ENCODE assay signal across 16 mouse cellular contexts in the genomic region with DNA sequence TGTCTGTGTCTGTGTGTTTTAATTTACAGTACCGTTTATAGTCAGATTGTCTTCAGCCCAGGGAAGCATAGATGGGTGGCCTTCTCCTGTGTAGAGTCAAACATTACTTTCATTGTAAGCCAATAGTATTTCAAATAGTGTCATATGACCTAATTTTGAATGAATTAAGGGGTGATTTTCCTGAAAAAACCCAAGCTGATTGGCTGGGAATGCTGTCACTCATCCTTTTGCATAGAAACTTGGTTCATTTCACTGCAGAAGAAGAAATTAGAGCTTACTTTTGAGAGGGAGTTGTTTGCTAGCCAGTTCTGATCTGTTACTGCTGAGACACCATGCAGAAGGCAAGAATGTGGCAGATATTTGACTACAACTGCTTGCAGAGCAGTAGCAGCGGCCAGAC. TPM values are rescaled to one million over a fixed set of nuclear protein-coding genes. Genes with fewer than 3 reads are reported as not detected.
DNase-seq lines count a peak whose midpoint lies in the region; ATAC-seq and TF ChIP-seq lines count a peak whose summit lies in the region.
"Had no signal": no experiment of that assay in that cellular context is flagged by ENCODE, and none has a peak within 500 bp of the region (broad histone marks: within the 10 kb centered on the region; RNA-seq: fewer than 3 reads in every experiment).

No protein-coding gene starts in this region.

- no peak overlapping the region for H3K9ac ChIP-seq in lung, embryonic 14.5 days
- H3K9ac ChIP-seq in lung, postnatal 0 days (replicated peaks; ENCODE audit: low read depth) = no peak overlapping the region
- no peak overlapping the region for H3K9ac ChIP-seq in liver, embryonic 11.5 days (ENCODE audit: low read depth, low read length)
- H3K9ac ChIP-seq: neural tube, embryonic 13.5 days had no signal

- H3K4me3 ChIP-seq in lung, embryonic 14.5 days (ENCODE audit: low read depth, low read length) = no peak overlapping the region
- no peak overlapping the region for H3K4me3 ChIP-seq in lung, postnatal 0 days (ENCODE audit: low read depth, low read length)
- H3K4me3 ChIP-seq in liver, embryonic 11.5 days (ENCODE audit: low read depth, low read length) = no peak overlapping the region
- H3K4me3 ChIP-seq: hindbrain, embryonic 10.5 days; neural tube, embryonic 13.5 days had no signal

- TF ChIP-seq CTCF in lung, embryonic 14.5 days (IDR thresholded peaks at IDR 0.05; ENCODE audit: low read depth) = no peak
- no peak for TF ChIP-seq CTCF in lung, postnatal 0 days (IDR thresholded peaks at IDR 0.05)
- no peak for TF ChIP-seq CTCF in brain, embryonic 14.5 days (IDR thresholded peaks at IDR 0.05; ENCODE audit: borderline replicate concordance, extremely low read depth, insufficient read depth, insufficient read length)

- H3K4me2 ChIP-seq in lung, embryonic 14.5 days = no peak overlapping the region
- H3K4me2 ChIP-seq in lung, postnatal 0 days (replicated peaks; ENCODE audit: low read depth, low read length) = no peak overlapping the region
- H3K4me2 ChIP-seq in liver, embryonic 11.5 days = no peak overlapping the region
- H3K4me2 ChIP-seq: midbrain, embryonic 11.5 days; neural tube, embryonic 13.5 days had no signal

- TF ChIP-seq POLR2A in brain, embryonic 14.5 days (IDR thresholded peaks at IDR 0.05; ENCODE audit: borderline replicate concordance, extremely low read depth, insufficient read depth, insufficient read length, poor library complexity, severe bottlenecking) = no peak

- no peak overlapping the region for H3K27ac ChIP-seq in lung, embryonic 14.5 days (ENCODE audit: low read depth)
- H3K27ac ChIP-seq in lung, postnatal 0 days (ENCODE audit: low read length) = no peak overlapping the region
- no peak overlapping the region for H3K27ac ChIP-seq in liver, embryonic 11.5 days (ENCODE audit: low read depth, low read length)
- H3K27ac ChIP-seq: hindbrain, embryonic 10.5 days; neural tube, embryonic 13.5 days; stomach, postnatal 0 days had no signal

- H3K4me1 ChIP-seq in lung, embryonic 14.5 days (ENCODE audit: insufficient read depth) = no peaks in the 10 kb centered on the region
- no peaks in the 10 kb centered on the region for H3K4me1 ChIP-seq in lung, postnatal 0 days (ENCODE audit: insufficient read depth, low read depth, low read length)
- H3K4me1 ChIP-seq in liver, embryonic 11.5 days (replicated peaks; ENCODE audit: control insufficient read depth, insufficient read depth, low read length) = no peaks in the 10 kb centered on the region
- H3K4me1 ChIP-seq: hindbrain, embryonic 10.5 days; neural tube, embryonic 13.5 days had no signal

- DNase-seq in cerebellum, postnatal 14 days = peak; percentile 18 to 62
- no peak for DNase-seq in cerebellum, adult 9-11 months
- DNase-seq in lung, embryonic 14.5 days = peak; percentile 27
- no peak for DNase-seq in lung, postnatal 0 days (ENCODE audit: low spot score)
- DNase-seq in brain, embryonic 14.5 days (ENCODE audit: low read depth) = peak; percentile 31
- DNase-seq in mesoderm, embryonic 11.5 days (ENCODE audit: low read depth, low spot score) = peak; percentile 13
- DNase-seq in liver, embryonic 11.5 days (ENCODE audit: low spot score) = no peak
- DNase-seq in spleen, postnatal 36 days (ENCODE audit: low spot score in 2 of 2) = no peak
- DNase-seq: adrenal gland, postnatal 25 days; B cell, adult 2 months; kidney, adult 8-10 months; lung, adult 18-20 months had no signal

- H3K36me3 ChIP-seq in lung, embryonic 14.5 days (ENCODE audit: insufficient read depth) = peaks cover 72% of the 10 kb centered on the region
- H3K36me3 ChIP-seq in lung, postnatal 0 days (ENCODE audit: insufficient read depth, low read length) = peaks cover 17% of the 10 kb centered on the region; the same call in 1 of the 2 replicates
- H3K36me3 ChIP-seq in liver, embryonic 11.5 days (ENCODE audit: control insufficient read depth, insufficient read depth, low read length) = peaks cover 16% of the 10 kb centered on the region; the same call in 1 of the 2 replicates

- H3K9me3 ChIP-seq in lung, embryonic 14.5 days (ENCODE audit: low read depth, low read length) = no peaks in the 10 kb centered on the region
- H3K9me3 ChIP-seq in lung, postnatal 0 days (ENCODE audit: low read length) = no peaks in the 10 kb centered on the region
- no peaks in the 10 kb centered on the region for H3K9me3 ChIP-seq in liver, embryonic 11.5 days (ENCODE audit: control insufficient read depth, low read length)
- H3K9me3 ChIP-seq: hindbrain, embryonic 10.5 days; neural tube, embryonic 13.5 days had no signal

- WGBS in lung, embryonic 14.5 days = 65% methylated on average over 2 of the region's 2 CpGs
- WGBS in lung, postnatal 0 days = 78% methylated on average over 2 of the region's 2 CpGs
- 91% methylated on average over 2 of the region's 2 CpGs for WGBS in liver, embryonic 11.5 days

- no peaks in the 10 kb centered on the region for H3K27me3 ChIP-seq in lung, embryonic 14.5 days (ENCODE audit: insufficient read depth, low read length)
- no peaks in the 10 kb centered on the region for H3K27me3 ChIP-seq in lung, postnatal 0 days (replicated peaks; ENCODE audit: insufficient read depth, low read length)
- H3K27me3 ChIP-seq in liver, embryonic 11.5 days (replicated peaks; ENCODE audit: control insufficient read depth, insufficient read depth, low read length) = no peaks in the 10 kb centered on the region
- H3K27me3 ChIP-seq: neural tube, embryonic 13.5 days had no signal

- no peak for TF ChIP-seq EP300 in lung, postnatal 0 days (IDR thresholded peaks at IDR 0.05)

- ATAC-seq in lung, embryonic 14.5 days (ENCODE audit: insufficient read depth) = no peak
- no peak for ATAC-seq in lung, postnatal 0 days
- ATAC-seq in liver, embryonic 11.5 days (replicated peaks; ENCODE audit: low FRiP score) = no peak

RNA-seq across cellular contexts. Expression of a gene that starts 32.8 kb away (rescaled TPM):
- polyA plus RNA-seq in lung, embryonic 14.5 days (2014; fragmentation: Nextera tagmentation; extraction: Ambion mirVana) = 87.2 and 92.2 TPM in 2 replicates
- polyA plus RNA-seq in lung, postnatal 0 days (2015; fragmentation: Nextera tagmentation; extraction: Ambion mirVana) = 42.2 and 43.5 TPM in 2 replicates
- 81.8 and 89.3 TPM in 2 replicates for polyA plus RNA-seq in brain, embryonic 14.5 days (2012; rRNA removed)
- 49.5 and 52.2 TPM in 2 replicates for polyA plus RNA-seq in liver, embryonic 11.5 days (2014; fragmentation: Nextera tagmentation; extraction: Ambion mirVana)

Comparison
In these comparisons a context has a peak if more than half of its experiments do, and no peak if none do; other contexts are left out.
1. DNase-seq: peak in cerebellum, postnatal 14 days (2 of 2), lung, embryonic 14.5 days (single experiment), brain, embryonic 14.5 days (single experiment) and mesoderm, embryonic 11.5 days (single experiment); none in cerebellum, adult 9-11 months (single experiment), lung, postnatal 0 days (single experiment), liver, embryonic 11.5 days (single experiment) and spleen, postnatal 36 days (0 of 2).